Mouse (Mus musculus): ENCODE measurements at regions not wholly inside any gene's neighbourhood (a gene's known extent, or its start where the extent isn't known, plus 50 kb on each side); places are given as distances from the start of the nearest gene placed in this dataset.

DNA sequence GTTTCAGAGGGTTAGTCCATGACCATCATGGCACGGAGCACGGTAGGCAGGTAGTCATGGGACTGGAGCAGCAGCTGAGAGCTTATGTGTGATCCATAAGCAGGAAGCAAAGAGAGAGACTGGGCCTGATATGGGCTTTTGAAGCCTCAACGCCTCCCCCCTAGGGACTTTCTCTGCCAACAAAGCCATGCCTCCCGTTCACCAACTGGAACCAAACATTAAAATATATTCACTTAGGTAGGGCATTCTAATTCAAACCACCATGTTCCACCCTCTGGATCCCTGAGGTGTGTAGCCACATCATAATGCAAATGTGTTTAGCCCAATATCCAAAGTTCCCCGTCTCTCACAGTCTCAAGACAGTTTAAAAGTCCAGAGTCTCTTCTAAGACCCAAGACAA lies 85.3 kb upstream of the Ltbp1 start:
- peak; percentile 22 for DNase-seq

DNA sequence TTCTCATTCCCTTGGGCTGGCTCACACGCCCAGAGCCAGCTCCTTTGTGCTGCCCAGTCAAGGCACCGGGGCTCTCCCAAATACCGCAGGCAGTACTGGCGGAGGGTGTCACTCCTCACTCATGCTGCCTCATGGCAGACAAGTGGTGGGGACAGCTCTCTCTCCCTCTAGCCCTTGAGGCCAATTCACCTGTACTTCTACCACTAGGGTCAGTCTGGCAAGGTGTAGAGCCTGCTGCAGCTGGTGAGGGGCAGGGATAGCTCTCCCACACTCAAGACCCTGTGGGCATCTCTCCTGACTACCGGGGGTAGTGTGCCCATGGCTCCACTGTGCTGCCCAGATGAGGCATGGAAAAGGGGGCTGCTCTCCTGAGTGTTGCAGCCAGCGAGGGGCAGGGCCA lies 84.0 kb upstream of the Ltbp1 start:
- DNase-seq: no peak

DNA sequence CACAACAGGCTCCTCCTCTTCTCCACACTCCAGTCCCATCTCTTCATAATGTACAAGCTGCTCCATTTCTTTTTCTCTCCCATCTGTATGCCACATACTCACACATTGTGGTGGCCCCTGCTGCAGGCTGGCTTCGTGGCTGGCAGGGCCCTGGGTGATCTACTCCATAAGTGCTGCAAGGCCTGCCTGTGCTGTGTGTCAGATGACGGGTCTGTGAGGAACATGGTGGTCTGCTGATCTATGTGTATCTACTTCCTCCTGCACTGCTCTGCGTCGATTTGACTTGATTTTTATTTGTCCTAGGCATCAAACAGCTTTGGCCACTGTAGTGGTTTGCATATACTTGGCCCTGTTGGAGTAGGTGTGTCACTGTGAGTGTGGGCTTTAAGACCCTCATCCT lies 83.4 kb upstream of the Ltbp1 start:
- DNase-seq: no peak

DNA sequence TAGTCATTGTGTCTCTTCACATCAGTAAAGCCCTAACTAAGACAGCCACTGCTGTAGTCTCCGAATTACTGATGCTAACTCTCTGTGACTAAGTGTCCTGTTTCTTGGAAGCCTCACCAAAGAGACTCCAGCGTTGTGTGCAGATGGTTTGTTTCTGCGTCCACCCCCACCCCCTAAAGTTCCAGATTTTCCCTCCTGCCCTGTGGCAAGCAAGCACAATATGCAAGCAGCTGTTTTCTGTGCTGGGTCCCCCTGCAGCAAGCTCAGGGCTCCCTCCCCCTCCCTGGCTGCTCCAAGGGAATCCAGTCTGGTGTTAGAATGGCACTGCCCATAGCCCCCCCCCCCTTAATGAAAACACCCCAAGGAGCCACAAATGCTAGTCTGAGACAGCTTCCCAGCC lies 82.8 kb upstream of the Ltbp1 start:
- DNase-seq: peak; percentile 23

DNA sequence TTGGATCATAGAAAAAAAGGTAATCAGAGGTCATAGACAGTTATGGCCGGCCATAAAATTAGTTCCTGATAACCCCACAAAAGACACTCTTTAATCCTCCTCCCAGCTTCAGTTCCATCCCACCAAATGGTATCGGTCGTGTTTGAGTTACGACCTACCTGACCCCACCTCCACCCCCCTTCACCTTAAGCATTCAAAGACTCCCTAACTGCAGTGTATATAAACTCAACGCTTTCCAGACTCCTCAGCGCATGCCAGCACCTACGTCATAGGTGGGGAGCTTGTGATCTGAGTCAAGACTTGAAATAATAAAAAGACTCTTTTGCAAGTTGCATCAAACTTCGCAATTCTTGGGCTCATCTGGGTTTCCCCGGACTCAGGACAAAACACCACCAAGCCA lies 82.3 kb upstream of the Ltbp1 start:
- DNase-seq: no peak

DNA sequence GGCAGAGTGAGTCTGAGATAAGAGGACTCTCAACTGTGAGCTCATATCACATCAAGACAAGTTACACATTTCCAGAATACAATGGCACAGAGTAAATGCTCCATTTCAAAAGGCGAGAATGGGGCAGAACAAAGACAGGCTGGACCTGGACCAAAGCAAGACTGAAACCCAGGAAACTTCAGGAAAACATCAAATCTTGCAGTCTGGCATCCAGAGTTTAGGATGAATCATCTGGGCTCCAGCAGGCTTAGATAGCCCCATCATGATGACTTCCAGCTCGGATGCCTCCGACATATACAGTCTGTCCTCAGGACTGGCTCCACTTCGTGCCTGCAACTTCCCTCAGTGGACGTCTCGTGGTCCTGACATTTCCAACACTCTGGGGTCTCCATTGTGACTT lies 80.2 kb upstream of the Ltbp1 start:
- no peak for DNase-seq

DNA sequence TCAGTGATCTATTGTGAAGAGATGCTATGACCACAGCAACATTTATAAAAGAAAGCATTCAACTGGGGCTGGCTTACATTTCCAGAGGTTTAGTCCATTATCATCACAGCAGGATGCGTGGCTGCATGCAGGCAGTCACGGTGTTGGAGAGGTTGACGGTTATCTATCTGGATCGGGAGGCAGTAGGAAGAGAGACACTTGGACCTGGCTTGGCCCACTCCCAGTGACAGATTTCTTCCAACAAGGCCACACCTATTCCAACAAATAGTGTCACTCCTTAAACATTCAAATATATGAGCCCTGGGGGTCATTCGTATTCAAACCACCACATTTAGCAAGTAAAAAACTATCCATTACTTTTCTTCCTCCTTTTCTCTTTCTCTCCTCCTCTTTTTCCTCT lies 77.4 kb upstream of the Ltbp1 start:
- DNase-seq: no peak

DNA sequence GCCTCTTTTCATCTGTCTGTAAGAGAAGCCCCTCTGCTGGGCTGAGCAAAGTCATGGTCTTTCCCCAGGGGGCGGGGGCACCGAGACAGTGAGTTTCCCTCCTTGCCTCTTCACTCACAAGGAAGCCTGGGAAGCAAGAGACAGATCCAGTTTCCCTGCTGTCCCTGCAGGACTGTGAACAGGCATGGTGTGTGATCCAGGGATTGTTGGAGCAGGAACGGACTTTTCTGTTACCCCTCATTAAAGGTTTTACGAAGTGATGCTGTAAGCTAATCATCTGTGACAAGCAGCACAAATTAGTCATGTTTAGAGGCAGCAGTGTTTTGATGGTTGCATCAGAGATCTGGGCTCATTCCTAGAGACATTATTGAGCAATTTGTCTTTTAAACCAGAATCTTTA lies 73.8 kb upstream of the Ltbp1 start:
- no peak for DNase-seq

DNA sequence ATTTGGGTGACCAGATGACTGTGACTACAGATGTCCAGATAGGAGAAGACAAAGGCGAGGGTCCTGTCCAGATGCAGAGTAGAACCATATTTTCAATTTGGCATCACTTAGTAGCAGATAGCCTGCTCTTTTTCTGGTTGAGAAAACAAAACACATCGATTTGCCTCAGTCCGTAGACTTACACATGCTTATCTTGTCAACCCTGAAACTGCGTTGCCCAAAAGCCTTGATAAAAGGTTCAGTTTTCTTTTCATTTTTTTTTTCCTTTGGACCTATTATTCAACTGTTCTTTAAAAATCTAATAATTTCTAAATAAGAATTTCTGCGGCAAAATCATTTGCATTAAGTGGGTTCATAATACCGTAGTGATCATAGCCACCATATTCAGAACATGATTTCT lies 64.0 kb upstream of the Ltbp1 start:
- no peak for DNase-seq

DNA sequence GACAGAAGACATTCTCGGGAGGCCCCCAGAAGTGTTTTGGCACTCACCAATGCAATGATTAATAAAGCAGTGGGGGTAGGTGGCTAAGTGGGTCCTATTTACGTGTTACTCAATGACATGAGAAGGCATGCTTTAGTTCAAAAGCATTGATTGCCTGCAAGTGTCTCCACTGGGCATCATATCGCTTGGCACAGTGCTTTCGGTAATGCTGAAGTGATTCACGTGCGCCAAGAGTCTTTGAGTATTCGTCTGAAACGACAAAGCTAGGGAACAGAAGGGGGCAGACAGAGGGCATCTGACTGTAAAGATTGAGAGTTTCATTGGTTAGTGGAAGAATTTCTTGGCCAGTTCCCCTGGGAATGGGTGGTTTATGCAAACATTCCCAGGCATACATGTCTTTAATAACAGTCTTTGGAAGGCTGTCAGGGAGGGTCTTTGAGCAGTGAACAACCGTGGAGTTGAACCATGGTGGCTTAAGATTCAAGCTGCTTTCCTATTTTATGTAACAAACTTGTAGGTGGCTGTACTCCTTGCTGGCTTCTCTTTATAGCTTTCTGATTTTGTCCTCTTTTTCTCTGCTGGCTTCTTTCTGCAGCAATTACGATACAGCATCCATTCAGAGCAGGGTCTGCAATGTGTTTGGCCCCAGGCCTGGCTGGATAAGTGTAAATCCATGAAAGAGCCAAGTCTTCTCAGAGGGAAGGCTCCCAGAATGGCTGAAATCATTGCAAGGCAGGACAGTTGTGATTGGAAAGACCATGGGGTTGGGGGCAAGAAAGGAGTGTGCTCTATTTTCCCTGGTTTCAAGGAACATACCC lies 62.2 kb upstream of the Ltbp1 start:
- DNase-seq: no peak

DNA sequence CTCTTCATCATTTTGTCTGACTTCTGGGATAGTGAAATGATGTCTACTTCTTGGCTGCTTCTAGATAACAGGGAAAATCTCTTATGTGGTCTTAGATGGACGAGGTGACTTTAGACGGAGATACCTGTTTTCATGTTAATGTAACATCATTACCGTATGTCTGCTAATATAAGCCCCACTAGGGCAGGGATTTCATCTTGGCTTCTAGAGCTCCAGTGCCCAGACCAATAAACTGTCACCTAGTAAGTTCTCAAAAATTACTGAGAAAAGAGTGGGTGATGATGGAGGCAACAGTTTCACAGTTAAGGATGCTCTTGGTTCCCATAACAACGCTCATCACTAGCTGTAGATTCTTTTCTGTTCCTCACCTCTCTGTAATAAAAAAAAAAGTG lies 61.6 kb upstream of the Ltbp1 start:
- no peak for DNase-seq

DNA sequence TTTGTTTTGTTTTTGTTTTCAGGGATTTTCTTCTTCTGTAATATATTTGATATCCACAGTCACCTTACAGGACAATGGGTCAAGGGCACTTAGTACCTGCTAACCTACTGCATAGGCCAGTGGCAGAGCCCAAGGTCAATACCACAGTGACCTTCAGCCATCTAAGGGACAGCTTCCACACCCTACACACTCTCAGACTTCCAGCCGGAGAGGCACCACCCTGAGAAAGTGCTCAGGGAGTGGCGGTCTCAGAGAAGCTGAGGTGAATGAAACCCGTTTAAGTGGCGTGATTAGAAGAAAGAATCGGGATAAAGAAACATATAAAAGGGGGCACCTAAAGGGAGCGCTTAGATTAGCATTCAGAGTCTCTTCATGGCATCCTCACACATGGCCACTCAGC lies 60.2 kb upstream of the Ltbp1 start:
- no peak for DNase-seq

DNA sequence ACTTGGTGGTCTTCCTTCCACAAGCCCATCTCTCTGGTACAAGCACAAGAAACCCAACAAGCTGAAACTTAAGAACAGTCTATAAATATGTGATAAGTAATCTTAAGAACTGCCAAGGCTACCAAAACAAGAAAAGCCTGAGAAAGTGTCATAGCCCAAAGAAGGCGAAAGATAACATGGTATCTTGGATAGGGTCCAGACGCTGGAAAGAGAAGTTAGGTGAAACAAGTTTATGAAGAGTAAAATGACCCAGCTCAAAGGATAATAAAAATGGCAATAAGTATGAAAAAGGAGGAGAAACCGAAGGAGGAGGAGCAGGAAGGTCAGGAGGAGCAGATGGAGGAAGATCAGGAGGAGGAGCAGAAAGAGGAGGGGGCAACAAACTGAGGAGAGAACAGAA lies 56.9 kb upstream of the Ltbp1 start:
- no peak for DNase-seq

DNA sequence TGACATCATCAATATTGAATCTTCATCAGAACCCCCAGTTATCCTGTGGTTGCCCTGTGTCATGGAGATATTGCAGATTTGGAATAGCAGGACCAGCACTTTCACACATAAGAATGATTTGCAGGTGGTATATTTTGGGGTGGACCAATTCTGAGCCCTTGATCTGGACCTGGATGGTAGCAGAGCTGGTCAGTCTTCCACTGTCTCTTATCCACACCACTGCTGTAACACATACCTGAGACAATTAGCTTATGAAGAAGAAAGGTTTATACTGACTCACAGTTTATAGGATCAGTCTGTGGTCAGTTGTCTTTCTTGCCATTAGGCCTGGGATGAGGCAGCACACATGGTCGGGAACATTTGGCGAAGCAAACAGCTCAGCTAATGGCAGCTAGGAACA lies 55.1 kb upstream of the Ltbp1 start:
- DNase-seq: no peak

DNA sequence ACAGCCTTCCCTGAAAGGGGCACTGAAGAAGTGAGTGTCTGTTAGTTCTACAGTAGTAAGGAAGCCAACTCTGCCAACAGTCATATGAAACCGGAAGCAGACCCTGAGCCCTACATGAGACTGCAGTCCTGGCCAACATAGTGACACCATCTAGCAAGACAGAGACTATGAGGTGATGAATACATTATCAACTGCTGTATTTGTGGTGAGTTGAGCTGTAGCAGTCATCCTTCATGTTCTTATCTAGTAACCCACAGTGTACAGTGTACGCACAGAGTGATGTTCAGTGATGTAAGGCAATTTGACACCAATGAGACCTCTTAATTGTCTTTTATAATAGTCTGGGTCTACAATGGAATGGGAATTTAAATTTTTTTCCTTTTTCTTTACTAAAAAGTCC lies 50.4 kb upstream of the Ltbp1 start:
- no peak for DNase-seq
